Mouse (Mus musculus) lung, postnatal 10 days (tissue): ENCODE data around the gene Zfr2.
"Not testable (repeated sequence)": the region's sequence is repeated elsewhere in the genome, so short reads cannot be mapped to it uniquely, and the experiment has no call there.

Experiments
- DNase-seq: peaks from one replicate; pipeline ENCODE4 v3.0.0; 2021

Zfr2 gene

DNA sequence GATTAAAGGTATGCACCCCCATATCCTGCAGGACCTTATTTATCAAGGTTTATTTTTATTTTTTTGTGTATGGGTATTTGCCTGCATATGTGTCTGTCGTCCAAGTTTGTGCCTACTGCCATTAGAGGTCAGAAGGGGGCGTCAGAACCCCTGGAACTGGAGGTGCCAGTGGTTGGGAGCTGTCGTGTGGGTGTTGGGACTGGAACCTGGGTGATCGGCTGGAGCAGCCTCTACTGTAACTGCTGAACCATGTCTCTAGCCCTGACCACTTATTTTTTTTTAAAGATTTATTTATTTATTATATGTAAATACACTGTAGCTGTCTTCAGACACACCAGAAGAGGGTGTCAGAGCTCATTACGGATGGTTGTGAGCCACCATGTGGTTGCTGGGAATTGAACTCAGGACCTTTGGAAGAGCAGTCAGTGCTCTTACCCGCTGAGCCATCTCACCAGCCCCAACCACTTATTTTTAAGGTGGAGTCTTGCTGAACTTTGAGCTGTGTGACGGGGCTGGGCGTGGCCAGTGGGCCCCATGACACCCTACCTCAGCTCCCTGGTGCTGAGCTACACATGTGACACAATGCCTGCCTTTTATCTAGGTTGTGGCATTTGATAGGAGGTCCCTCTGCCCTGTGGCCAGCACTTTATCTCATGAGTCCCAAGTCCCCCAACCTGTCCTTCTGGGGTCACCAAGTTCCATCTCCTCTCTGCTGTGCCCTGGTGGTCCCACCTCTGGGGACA is 29.8 kb upstream of the Zfr2 start:
- no peak for DNase-seq

- no peak for DNase-seq
These were observed 28.8 kb upstream of the Zfr2 start for GRCm38 (mm10) chr10:81204137-81204536.

- no peak for DNase-seq
These were observed 22.8 kb upstream of the Zfr2 start for GRCm38 (mm10) chr10:81210154-81210553.

DNA sequence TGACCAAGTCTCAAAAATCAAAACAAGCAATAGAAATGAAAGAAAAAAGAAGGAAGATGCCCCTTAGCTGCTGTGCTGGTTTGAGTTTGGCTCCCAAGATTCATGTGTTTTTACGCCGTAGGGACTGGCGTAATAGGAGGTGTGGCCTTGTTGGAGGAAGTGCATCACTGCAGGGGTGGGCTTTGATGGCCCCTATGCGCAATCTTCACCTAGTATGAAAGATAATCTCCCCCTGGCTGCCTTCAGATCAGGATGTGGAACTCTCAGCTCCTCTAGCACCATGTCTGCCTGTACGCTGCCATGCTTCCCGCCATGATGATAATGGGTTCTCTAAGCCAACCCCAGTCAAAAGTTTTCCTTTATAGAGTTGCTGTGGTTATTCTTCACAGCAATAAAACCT is 16.7 kb upstream of the Zfr2 start:
- no peak for DNase-seq

DNA sequence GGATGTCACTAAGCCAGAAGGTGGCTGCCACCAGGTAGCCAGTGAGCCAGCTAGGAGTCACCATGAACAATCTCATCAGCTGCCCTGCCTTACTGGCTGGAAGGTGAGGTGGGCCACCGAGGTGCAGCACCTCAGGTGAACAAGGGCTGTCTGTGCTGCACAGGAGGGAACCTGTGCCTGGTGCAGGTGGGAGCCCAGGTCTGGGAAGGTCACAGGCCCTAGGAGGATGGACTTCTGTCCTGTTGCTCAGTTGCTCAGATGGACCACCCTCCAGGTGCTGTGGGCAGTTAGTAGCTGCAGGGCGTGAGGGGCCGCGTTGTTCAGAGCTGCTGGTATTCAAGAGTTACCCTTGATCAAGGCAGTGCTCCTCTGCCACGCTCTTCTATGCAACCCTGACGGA is 16.1 kb upstream of the Zfr2 start:
- no peak for DNase-seq

DNA sequence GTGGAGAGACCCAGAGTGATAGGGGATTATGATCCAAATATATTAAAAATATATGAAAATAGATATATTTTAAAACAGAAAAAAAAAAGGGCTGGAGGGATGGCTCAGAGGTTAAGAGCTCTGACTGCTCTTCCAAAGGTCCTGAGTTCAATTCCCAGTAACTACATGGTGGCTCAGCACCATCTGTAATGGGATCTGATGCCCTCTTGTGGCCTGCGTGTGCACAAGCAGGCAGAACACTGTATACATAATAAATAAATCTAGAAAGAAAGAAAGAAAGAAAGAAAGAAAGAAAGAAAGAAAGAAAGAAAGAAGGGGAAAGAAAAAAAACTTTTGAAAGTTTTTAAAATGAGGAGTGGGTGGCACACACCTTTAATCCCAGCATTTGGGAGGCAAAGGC is 15.7 kb upstream of the Zfr2 start:
- peak; percentile 51 for DNase-seq

DNA sequence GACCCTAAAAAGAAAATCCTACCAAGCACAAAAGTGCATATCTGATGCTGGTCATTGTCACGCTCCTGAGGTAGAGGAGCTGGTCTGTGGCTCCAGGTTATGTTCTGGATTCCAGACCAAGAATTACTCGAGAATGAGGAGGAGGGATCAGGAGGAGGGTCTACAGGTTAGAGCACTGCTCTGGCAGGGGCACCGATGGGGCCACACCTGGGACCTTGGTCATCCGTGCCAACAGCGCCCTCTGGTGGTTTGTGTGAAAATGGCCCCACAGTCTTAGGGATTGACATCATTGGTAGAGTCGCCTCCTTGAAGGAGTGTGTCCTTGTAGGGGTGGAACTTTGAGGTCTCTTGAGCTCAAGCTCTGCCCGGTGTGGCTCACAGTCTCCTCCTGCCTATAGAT is 15.0 kb upstream of the Zfr2 start:
- peak; percentile 81 for DNase-seq

DNA sequence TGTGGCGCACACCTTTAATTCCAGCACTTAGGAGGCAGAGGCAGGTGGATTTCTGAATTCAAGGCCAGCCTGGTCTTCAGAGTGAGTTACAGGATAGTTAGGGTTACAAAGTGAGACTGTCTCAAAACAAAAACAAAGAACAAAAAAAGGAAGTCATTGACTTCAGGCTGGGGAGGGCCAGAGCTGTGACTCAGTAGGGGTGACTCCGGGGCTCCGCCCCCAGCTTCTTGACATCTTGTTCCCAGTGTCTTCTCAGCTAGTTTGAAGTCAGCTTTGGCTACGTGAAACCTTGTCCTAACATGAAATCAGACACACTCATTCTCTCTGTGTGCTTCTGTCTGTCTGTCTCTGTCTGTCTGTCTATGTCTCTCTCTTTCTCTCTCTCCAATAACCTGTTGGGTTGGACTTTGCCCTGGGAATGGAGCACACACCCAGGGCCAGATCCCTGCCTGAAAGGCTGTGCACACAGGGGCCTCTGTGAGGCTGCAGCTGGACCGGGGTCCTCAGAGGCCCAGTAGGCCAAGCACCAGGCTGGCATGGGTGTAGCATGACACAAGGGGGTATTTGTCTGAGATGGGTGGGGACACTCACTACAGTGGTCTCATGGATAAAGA is 11.4 kb upstream of the Zfr2 start:
- no peak for DNase-seq

GRCm38 (mm10) chr10:81223731-81224130 is 9.2 kb upstream of the Zfr2 start:
- DNase-seq = not testable (repeated sequence)

DNA sequence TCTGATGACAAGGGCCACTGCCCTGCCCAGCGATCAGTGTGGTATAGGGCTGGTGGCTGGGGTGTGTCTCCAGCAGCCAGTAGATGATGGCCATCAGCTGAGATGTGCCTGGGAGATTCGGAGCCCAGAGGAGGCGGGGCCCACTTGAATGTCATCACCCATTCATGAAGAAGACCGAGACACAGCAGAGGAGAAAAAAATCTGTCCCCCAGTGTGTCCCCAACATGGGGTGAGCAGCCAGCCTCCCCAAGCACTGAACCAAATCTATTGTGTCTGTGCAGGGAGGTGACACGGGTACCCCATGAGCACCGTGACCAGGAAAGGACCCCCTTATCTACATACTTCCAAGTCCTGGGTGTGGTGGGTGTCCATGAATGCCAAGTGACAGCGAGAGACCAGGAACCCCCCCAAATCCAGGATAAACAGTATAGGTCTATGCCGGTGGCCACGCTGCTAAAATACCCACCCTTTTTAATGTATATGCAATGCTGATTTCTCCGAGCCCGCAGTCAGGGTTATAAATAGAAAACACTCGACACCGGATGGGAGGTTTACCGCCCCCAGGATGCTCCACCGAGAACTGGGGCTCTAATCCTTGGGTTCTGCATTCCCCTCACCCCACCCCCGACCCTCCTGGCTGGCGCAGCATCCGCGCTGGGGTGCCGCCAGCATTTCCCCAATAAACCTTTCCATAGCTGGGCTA is 3.1 kb upstream of the Zfr2 start:
- no peak for DNase-seq

DNA sequence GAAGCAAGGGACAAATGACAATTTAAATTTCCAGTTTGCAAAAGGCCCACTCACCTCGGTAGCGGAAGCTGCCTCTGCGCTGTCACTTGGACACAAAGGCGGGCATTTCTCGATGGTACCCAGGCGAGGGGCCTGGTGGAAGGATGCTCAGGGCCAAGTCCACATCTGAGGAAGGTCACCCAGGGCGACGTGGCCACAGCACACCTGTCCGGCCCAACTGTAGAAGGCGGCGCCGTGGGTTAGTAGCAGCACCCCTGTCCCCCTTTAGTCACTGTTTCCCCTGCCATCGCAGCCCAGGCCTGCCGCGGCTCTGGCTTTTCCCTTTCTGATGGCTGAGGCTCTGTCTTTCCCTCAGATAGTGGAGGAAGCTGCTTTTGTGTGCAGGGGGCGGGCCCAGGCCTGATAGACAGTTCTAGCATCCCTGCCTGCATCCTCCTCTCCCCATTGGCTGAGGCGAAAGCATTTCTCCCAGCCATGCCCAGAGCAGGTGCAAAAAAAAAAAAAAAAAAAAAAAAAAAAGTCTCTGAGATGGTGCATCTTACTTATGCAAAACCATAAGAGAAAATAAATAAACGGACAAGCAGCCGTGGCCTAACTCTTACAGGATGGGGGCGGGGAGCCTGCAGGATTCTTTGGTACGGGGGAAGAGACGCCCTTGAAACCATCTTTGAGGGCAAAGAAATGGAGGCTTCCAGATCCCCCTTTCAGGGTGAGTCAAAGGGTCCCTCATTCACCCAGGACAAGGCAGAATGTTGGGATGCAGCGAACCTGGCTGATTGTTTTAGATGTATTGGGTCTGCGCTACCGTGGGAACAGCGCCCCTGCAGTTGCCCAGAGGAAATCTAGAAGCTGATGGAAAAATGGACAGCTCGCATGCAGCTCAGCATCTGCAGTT is 2.3 kb upstream of the Zfr2 start, which contains the start of gene Atcay:
Atcay (minus strand) TSS at position 396 of the 895 bp plus-strand sequence.
- peak; percentile 36 for DNase-seq

DNA sequence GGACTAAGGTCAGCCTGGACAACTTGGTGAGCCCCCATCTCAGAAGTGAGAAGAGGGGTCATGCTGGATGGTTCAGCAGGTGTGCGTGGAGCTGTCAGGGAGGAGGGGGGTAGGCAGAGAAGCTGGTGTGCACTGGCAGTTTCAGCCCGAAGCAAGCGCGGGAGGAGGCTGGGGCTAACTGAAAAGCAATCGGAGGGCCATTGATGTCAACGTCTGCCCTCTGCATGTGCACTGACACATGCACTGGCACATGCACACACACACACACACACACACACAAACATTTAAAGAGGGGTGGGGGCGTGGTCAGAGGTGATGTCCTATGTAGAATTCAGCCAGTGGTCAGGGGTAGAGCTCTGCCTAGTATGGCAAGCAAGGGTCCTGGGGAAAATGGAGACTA is 1.5 kb upstream of the Zfr2 start:
- DNase-seq = no peak

- DNase-seq = no peak
These were observed 251 bp downstream of the Zfr2 start for GRCm38 (mm10) chr10:81233226-81233585.

DNA sequence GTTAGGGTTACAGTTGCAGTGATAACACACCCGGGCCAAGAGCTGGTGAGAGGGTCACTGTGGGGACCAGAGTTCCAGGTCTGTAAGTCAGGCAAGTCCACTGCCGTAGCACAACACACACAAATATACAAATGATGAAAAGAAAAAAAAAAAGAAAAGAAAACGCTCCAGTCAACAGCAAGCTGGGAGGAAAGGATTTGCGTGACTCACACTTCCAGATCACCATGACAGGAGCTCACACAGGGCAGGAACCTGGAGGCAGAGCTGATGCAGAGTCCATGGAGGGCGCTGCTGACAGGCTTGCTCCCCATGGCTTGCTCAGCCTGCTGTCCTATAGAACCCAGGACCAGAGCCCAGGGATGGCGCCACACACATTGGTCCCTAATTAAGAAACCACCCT is 1.3 kb downstream of the Zfr2 start:
- no peak for DNase-seq

DNA sequence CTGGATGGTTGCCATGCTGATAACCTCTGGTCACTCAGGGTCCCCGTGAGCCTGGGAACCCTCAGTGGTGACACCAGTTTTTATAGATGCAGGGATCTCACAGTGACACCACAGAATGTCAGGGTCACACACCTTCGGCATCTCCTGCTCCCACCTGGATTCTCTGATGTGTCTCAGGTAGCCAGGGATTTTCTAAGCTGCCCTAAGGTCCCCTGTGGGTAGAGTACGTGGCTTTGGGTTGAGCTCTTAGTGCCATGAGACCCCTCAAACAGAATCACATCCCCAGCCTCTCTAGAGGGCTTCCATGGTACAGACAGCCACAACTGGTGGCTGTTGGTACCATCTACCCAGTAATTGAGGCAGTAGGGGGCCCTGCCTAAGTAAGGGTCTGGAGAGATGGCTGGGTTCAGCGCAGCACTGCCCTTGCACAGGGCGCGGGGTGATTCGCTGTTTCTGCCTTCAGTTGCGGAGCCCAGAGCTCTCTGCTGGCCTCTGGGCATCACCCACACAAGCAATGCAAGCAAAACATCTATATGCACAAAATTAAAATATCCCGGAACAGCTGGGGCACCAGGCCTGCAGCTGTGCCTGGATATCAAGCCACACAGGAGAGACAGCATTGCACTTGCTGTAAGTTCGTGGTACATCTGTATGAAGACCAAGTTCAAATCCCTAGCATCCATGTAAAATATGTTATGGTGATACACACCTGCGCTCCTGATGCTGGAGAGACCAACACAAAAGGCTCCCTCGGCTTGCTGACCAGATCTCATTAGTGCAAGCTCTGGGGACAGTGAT is 3.7 kb downstream of the Zfr2 start:
- DNase-seq = no peak

DNA sequence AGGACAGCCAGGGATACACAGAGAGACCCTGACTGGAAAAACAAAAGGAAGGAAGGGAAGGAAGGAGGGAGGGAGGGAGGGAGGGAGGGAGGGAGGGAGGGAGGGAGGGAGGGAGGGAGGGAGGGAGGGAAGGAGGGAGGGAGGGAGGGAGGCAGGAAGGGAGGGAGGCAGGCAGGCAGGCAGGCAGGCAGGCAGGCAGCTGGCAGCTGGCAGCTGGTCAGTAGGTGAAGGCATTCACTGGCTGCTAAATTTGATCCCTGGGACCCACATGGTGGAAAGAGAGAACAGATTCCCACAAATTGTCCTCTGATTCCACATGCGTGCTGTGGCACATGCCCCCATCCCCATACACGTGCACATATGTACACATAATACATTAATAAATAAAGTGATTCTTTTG is 5.7 kb downstream of the Zfr2 start:
- no peak for DNase-seq

DNA sequence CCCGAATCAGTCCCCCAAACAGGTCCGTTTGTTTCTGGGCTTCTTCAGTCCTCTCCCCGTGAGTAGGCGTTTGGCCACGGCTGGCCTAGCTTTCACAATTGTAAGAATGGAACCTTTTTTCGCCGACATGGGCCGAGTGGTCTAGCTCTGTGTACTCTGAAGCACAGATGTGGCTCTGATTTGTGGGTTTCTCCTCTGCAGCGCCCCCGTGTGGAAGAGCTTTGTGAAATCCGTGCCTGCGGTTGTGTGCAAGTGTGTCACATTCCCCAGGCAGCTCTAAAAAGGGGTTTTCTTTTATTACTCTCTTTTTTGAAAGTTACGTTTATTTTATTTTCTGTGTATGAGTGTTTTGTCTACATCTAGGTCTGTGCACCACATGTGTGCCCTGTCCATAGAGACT is 7.9 kb downstream of the Zfr2 start:
- peak; percentile 76 for DNase-seq

- no peak for DNase-seq
These were observed 9.1 kb downstream of the Zfr2 start for GRCm38 (mm10) chr10:81242021-81242420.

- DNase-seq = no peak
These were observed 11.2 kb downstream of the Zfr2 start for GRCm38 (mm10) chr10:81244146-81244545.

DNA sequence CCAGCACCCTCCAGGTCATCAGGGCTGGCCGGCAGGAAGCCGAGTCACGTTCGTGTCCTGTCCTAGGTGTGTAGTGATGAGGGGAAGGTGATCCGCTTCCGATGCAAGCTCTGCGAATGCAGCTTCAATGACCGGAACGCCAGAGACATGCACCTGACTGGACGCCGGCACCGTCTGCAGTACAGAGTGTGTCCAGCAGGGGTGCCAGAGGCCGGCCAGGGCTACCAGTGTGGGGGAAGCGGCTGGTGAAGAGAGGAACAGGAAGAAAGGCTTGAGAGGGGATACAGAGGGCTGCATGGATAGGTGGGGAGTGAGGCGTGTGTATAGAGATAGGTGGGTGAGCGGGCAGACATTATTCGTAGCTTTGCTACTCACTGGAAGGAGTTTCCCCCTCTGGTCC is 11.6 kb downstream of the Zfr2 start:
- peak; percentile 87 for DNase-seq

- no peak for DNase-seq
These were observed 12.2 kb downstream of the Zfr2 start for GRCm38 (mm10) chr10:81245166-81245565.

- no peak for DNase-seq
These were observed 14.8 kb downstream of the Zfr2 start for GRCm38 (mm10) chr10:81247804-81248203.
